Mouse (Mus musculus) gastrocnemius, adult 8-10 months (tissue): Measurements from ENCODE around the gene Riok1. TPM values are rescaled to one million over a fixed set of nuclear protein-coding genes. Genes with fewer than 3 reads are reported as not detected.

Source experiments
- microRNA-seq: library from miRNA; unstranded; fragments of <30 nt; microRNA quantifications from one replicate; pipeline ENCODE4 v1.2.0, GENCODE M21; 2022
- total RNA-seq, 4 experiments: library from RNA; stranded (reverse); gene quantifications; 2 replicates each; pipeline ENCODE4 v1.2.4; 2022

Riok1 gene
- total RNA-seq, 4 experiments from 2014 or later, result 5.2 to 10.7 (median 7.3) TPM

Small RNA genes lying within 50 kb of the gene (microRNA-seq; reads per million reads assigned to microRNA genes)
- gene Gm27387, result not detected

Other genes starting within 250 kb of the Riok1 start
- gene Ssr1, start 42.8 kb upstream of the Riok1 start, total RNA-seq, result 10 to 100 TPM; 66.3 to 73.3 (median 69.5) TPM
- gene Cage1, start 74 bp downstream of the Riok1 start, total RNA-seq, result 1 to 10 TPM; 1.2 to 1.6 (median 1.3) TPM
- gene Dsp, start 114.3 kb downstream of the Riok1 start, total RNA-seq, result under 1 TPM; 0.15 to 0.40 (median 0.20) TPM
- 10 to 100 TPM in 1 of 4 experiments, 1 to 10 TPM in 3; 5.3 to 11.3 (median 8.0) TPM for gene Snrnp48, start 167.9 kb downstream of the Riok1 start, total RNA-seq